ENCODE assay signal across 28 mouse cellular contexts in genomic region chr6:121206481-121206880, GRCm38 (mm10). TPM values are rescaled to one million over a fixed set of nuclear protein-coding genes. Genes with fewer than 3 reads are reported as not detected.
"Had no signal": no experiment of that assay in that cellular context is flagged by ENCODE, and none has a peak within 500 bp of the region (broad histone marks: within the 10 kb centered on the region; RNA-seq: fewer than 3 reads in every experiment).

No protein-coding gene starts in this region.

- H3K9me3 ChIP-seq: embryonic facial prominence, embryonic 12.5 days; embryonic facial prominence, embryonic 15.5 days; forebrain, embryonic 10.5 days; forebrain, embryonic 12.5 days; forebrain, embryonic 15.5 days had no signal

- DNase-seq: cerebellum, adult 18-20 months; cerebellum, adult 2 months; cerebellum, adult 8-10 months; cerebellum, adult 9-10 months; cerebellum, adult 9-11 months; cerebellum, postnatal 10 days; cerebellum, postnatal 14 days; cerebellum, postnatal 25 days; cerebellum, postnatal 36 days; embryo, embryonic 11 days; forebrain, postnatal 0 days; gastrocnemius, postnatal 10 days; gastrocnemius, postnatal 14 days; gastrocnemius, postnatal 36 days; heart, adult 11 months; heart, adult 18-20 months; heart, adult 2 months had no signal

- H3K27ac ChIP-seq: embryonic facial prominence, embryonic 10.5 days; embryonic facial prominence, embryonic 12.5 days; embryonic facial prominence, embryonic 13.5 days; embryonic facial prominence, embryonic 15.5 days; forebrain, embryonic 10.5 days; forebrain, embryonic 12.5 days; forebrain, embryonic 13.5 days; forebrain, embryonic 15.5 days; heart, adult 2 months had no signal

- H3K4me2 ChIP-seq: embryonic facial prominence, embryonic 12.5 days; embryonic facial prominence, embryonic 13.5 days; embryonic facial prominence, embryonic 15.5 days; forebrain, embryonic 12.5 days; forebrain, embryonic 13.5 days; forebrain, embryonic 15.5 days had no signal

- H3K36me3 ChIP-seq: embryonic facial prominence, embryonic 10.5 days; embryonic facial prominence, embryonic 13.5 days; embryonic facial prominence, embryonic 15.5 days; forebrain, embryonic 10.5 days; forebrain, embryonic 12.5 days; forebrain, embryonic 15.5 days had no signal

- H3K4me3 ChIP-seq: embryonic facial prominence, embryonic 10.5 days; embryonic facial prominence, embryonic 12.5 days; embryonic facial prominence, embryonic 13.5 days; embryonic facial prominence, embryonic 15.5 days; erythroblast, embryonic 14.5 days; forebrain, embryonic 10.5 days; forebrain, embryonic 12.5 days; forebrain, embryonic 13.5 days; forebrain, embryonic 15.5 days; heart, adult 2 months had no signal

- H3K9ac ChIP-seq: embryonic facial prominence, embryonic 12.5 days; embryonic facial prominence, embryonic 13.5 days; embryonic facial prominence, embryonic 15.5 days; forebrain, embryonic 12.5 days; forebrain, embryonic 13.5 days; forebrain, embryonic 15.5 days; forebrain, postnatal 0 days had no signal

- ATAC-seq: forebrain, embryonic 13.5 days; forebrain, embryonic 14.5 days; forebrain, embryonic 15.5 days; forebrain, embryonic 16.5 days; forebrain, postnatal 0 days had no signal

RNA-seq across cellular contexts. Expression of gene Tuba8, which starts 4.0 kb away (rescaled TPM):
- polyA plus RNA-seq: forebrain, embryonic 13.5 days had no signal

RNA-seq across cellular contexts. Expression of gene Usp18, which starts 39.2 kb away (rescaled TPM):
- polyA plus RNA-seq: erythroblast, embryonic 14.5 days had no signal
